Mouse (Mus musculus) bone marrow, adult 2 months (tissue): ENCODE data around the gene Auts2. TPM values are rescaled to one million over a fixed set of nuclear protein-coding genes. Genes with fewer than 3 reads are reported as not detected.

Source experiments
- H3K27ac ChIP-seq: fragments of 200-500 bp; 2 replicates; pipeline ENCODE4 v1.5.1; 2012; ENCODE audit warnings: low read depth, mild to moderate bottlenecking, control low read depth, inconsistent platforms, low read length; ENCODE audit not compliant: control insufficient read depth, poor library complexity, insufficient read depth
- H3K4me1 ChIP-seq: fragments of 200-500 bp; 2 replicates; pipeline ENCODE4 v1.6.1; 2011; ENCODE audit warnings: low read length; ENCODE audit not compliant: control insufficient read depth, insufficient read depth
- H3K4me3 ChIP-seq: fragments of 200-500 bp; replicated peaks from 2 replicates; pipeline ENCODE3; 2011; ENCODE audit warnings: mild to moderate bottlenecking, low read depth, low read length, control low read depth; ENCODE audit not compliant: control insufficient read depth
- CTCF ChIP-seq: fragments of 200-500 bp; IDR thresholded peaks from 2 replicates; pipeline ENCODE4 v1.5.1; 2011; ENCODE audit warnings: low read length, control low read depth; ENCODE audit not compliant: control insufficient read depth, insufficient read depth
- POLR2A ChIP-seq: fragments of 200-500 bp; IDR thresholded peaks from 2 replicates; pipeline ENCODE4 v1.6.1; 2011; ENCODE audit warnings: low read depth, mild to moderate bottlenecking, control low read depth, low read length, borderline replicate concordance; ENCODE audit not compliant: control insufficient read depth
- WGBS: fragments of 180-500 bp; shearing (Covaris S2); methylation state at CpG from one replicate; pipeline ENCODE4 v1.1.7; 2018; 5-methylcytosine and 5-hydroxymethylcytosine counted together
- polyA plus RNA-seq: library from polyadenylated mRNA; stranded (reverse); fragments of >200 nt; gene quantifications from 2 replicates; pipeline ENCODE4 v1.2.4, GENCODE M21; 2011; ENCODE audit warnings: low replicate concordance; ENCODE audit not compliant: missing spikeins, insufficient read depth, insufficient read length

The Auts2 gene
- polyA plus RNA-seq, 1 experiment = 1.5 TPM

DNA sequence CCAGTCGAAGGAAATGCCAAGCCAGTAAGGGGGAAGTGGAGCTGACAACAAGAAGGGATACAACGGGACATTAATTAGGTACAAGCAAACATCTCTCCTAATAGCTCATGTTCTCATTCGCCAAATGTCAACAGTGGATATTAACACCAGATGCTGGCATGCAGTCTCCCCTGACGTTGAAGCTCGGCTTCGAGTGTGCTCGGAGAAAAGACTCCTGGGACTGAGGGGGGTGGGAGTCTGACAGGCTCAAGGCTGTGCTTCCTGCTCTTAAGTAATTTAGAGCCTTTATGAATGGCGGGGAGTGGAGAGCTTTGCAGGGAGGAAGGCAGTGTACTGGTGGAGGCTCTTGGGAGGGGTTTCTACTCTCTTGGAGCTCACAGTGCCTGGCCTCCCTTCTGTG is 687.8 kb downstream of the Auts2 start:
- WGBS = 25% methylated on average over 8 of the region's 8 CpGs

DNA sequence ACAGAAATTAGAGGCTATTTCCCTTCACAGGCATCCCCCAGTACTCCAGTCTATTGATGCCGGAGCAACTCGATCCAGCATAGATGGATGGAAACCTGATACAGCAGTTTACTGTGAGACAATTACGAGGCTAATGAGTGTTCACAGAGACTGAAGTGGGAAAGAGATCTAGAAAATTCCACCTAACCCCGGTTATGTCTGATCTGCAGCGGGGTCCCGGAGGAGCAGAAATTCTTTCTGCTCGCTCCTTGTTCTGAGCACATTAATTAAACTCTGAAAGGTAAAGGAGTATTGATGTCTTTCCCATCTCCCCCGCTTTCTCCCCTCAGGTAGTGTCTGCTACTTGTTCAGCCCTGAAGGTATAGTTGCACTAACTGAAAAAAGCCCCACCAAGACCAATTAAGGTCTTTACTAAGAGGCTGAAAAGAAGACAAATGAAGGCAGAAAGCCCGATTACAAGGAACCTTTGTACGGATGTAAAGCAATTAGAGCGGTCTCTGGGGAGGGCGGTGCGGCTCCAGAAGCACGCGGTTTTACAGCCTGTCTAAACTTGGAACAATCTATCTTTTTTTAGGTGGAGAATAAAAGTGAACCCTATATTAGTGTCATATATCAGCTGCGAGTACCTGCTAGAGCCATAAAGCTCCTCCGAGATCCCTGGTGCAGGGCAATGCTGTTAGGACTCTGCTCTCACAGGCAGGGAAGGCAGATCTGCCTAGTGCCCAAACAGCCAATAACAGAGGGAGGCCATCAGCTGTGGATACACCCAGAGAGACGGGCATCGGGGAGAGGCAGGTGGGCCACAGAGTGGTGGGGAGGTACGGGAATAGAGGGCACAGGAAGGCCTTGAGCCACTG is 691.3 kb downstream of the Auts2 start:
- Histone ChIP-seq H3K4me1 (no peaks in the 10 kb centered on the region), H3K27ac (no peak overlapping the region), H3K4me3 (no peak overlapping the region)
- WGBS = 87% methylated on average over 20 of the region's 20 CpGs
- no peak for TF ChIP-seq POLR2A
- TF ChIP-seq CTCF = no peak

More for the DNA sequence above, 687.8 kb downstream of the Auts2 start:
- Histone ChIP-seq H3K4me1 (no peaks in the 10 kb centered on the region), H3K27ac (no peak overlapping the region), H3K4me3 (no peak overlapping the region)
- TF ChIP-seq POLR2A = no peak

DNA sequence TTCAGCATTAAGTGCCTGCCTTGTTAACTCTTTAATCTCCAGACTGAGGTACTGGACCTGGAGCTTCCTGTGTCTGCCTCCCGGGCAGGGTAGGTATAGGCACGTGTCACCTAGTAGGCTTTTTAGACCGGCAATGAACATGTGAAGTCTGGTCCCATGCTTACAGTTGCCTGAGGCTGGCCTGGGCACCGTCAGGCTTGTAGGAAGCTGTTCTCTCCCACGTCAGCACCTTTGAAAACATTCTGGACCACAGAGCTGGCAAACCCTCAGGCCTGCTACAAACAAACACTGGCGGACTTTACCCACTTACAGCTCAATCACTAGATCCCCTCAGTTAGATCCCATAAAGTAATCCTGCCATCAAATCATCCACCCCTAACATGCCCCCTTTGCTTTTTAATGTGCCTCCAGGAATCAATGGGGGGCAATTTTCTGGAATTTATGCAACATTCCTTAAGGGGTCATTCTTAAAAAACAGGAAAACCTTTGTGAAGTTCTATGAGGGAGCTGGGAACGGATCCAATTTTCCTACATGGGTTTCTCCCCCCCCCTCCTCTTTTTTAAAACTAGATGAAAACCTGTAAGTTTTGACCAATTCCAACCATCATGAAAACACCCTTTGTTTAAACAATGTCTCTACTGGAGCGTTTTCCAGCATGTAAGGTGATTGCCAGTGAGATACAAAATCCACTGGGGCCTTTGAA is 692.4 kb downstream of the Auts2 start:
- Histone ChIP-seq H3K4me3 (no peak overlapping the region), H3K4me1 (no peaks in the 10 kb centered on the region), H3K27ac (no peak overlapping the region)
- TF ChIP-seq POLR2A = no peak
- TF ChIP-seq CTCF = no peak
- 74% methylated on average over 8 of the region's 8 CpGs for WGBS

DNA sequence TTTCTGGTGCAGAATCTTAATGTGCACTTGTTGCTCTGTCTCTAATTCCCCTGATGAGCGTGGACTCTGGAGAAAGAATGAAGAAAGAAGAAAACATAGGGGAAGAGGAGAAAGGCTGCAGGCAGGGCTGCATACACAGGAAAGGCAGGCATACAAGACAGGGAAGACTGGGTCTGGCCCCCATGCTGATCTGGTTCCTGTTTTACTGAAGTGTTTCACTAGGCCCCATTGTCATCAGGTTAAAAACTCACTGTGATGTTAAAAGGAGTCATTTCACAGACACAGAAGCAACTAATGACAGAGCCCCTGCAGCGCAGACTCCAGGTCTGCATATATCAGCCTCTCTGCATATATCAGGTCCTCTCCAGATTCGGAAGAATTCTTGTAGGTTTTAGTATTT is 693.5 kb downstream of the Auts2 start:
- H3K4me3 ChIP-seq = no peak overlapping the region
- H3K27ac ChIP-seq = no peak overlapping the region
- TF ChIP-seq POLR2A (no peak), CTCF (no peak)
- no peaks in the 10 kb centered on the region for H3K4me1 ChIP-seq
- 82% methylated on average over 3 of the region's 3 CpGs for WGBS

DNA sequence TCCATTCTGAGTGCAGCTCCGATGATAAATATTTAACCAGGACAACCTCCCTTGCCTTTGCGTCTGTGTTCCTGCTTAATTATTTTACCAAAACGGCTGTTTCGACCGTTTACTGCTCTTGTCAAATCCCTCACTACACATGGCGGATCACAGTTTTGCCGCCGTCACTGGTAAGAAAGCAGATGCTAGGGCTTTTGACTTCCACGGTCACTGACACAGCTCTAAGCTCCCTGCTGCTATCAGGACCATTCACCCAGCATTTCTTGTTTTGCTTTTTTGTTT is 698.7 kb downstream of the Auts2 start:
- TF ChIP-seq CTCF = no peak
- no peak for TF ChIP-seq POLR2A
- Histone ChIP-seq H3K4me3 (no peak overlapping the region), H3K4me1 (no peaks in the 10 kb centered on the region), H3K27ac (no peak overlapping the region)
- 82% methylated on average over 9 of the region's 9 CpGs for WGBS

DNA sequence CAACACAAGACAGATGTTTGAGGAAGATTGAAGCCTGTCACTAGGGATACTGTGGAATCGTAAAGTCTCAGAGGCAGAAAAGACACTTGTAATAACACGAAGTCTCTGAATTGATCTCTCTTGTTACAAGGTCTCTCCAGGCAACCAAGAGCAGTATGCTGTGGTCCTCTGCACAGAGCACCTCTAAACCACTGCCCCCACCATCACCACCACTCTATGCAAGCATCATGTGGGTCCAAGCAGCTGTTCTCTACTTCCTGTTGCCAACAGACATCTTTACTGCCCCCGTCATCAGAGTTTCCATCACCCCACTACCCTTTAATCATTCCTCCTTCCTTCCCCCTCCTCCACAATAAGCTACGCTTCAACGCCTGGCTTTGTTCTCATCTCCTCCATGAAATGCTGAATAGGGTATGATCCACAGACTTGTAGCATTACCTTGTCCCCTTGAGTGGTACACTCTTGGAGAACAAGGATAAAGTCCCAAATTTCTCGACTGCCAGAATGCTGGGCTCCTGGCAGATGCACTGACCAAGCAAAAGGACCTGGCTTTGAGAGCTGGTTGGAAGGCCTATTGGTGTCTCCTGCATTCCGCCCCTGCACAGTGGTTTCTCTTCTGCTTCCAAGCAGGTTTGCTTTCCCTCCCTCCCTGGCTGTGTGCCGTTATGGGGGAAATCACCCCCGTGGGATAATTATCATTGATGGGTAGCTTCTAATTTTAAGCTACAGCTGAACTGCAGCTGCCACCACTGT is 699.2 kb downstream of the Auts2 start:
- Histone ChIP-seq H3K4me3 (no peak overlapping the region), H3K4me1 (no peaks in the 10 kb centered on the region), H3K27ac (no peak overlapping the region)
- 69% methylated on average over 9 of the region's 9 CpGs for WGBS
- TF ChIP-seq POLR2A = no peak
- TF ChIP-seq CTCF = no peak

DNA sequence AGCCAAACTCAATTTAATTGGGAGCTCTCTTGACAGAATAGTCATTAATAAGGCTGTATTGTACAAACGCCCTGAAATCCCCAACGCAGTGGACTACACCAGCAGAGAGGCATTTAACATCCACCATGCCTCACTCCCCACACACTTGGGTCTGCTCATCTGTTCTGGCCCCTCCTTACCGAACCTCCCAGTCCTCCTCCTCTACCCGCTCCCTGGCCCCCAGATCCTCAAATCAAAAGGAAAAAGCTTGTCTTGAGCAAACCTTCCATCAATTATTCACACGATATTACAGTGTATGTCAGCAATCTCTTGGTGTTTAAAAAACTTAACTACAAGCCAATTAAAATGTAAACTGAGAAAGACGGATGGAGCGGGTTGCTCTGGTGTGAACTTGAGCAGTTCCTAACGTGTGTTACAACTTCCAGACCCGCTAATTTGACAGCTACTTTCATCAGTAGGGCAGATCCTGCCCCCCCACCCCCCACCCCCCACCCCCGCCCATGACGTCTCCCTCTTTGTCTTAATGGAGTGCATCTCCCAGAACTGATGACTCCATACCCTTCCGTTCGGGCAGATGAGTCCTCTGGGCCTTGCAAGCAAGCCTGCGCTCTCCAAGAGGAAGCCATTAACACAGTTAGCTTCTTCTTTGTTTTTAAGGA is 703.4 kb downstream of the Auts2 start:
- WGBS = 76% methylated on average over 14 of the region's 14 CpGs
- no peak overlapping the region for H3K27ac ChIP-seq
- H3K4me3 ChIP-seq = no peak overlapping the region
- no peak for TF ChIP-seq CTCF
- no peak for TF ChIP-seq POLR2A
- no peaks in the 10 kb centered on the region for H3K4me1 ChIP-seq

DNA sequence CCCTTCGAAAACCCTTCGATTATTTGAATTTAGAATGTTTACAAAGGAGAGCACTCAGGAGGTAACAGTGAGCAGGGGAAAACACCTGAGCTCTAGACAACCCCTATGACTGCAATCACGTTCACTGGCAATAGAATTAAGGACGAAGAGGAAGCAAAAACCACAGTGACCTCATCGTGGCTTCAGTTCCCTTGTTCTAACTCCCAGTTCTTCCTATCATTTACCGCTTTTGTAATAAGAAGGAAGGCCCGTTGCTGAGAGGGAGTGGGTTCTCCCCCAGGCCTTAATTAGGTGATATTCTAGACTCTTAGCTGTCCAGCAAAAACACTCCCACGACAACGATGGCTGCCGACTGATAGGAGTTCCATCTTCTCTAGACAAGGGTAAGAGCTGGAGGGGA is 704.1 kb downstream of the Auts2 start:
- Histone ChIP-seq H3K27ac (no peak overlapping the region), H3K4me1 (no peaks in the 10 kb centered on the region), H3K4me3 (no peak overlapping the region)
- WGBS = 24% methylated on average over 10 of the region's 10 CpGs
- TF ChIP-seq CTCF (no peak), POLR2A (no peak)
